Mouse (Mus musculus): Measurements from ENCODE around the gene Oasl1.

GRCm38 (mm10) chr5:114964315-114964966 lies 41.4 kb downstream of the Oasl1 start:
- no peak for TF ChIP-seq CTCF (conservative IDR thresholded peaks at IDR 0.05; ENCODE audit: insufficient read depth, insufficient read length, low read depth, low read length)
- no peak for TF ChIP-seq POLR2A (IDR thresholded peaks at IDR 0.05; ENCODE audit: low read depth, low read length)

Measured in kidney, adult 2 months (tissue).